Mouse (Mus musculus) neural tube, embryonic 15.5 days (tissue): Measurements from ENCODE around the gene Vps13a. TPM values are rescaled to one million over a fixed set of nuclear protein-coding genes. Genes with fewer than 3 reads are reported as not detected.
"Not testable (repeated sequence)": the region's sequence is repeated elsewhere in the genome, so short reads cannot be mapped to it uniquely, and the experiment has no call there.

Experiments
- ATAC-seq: fragments of 200-750 bp; cut with Nextera tagmentation; 2 replicates; pipeline ENCODE4 v1.8.0; 2017; ENCODE audit warnings: mild to moderate bottlenecking, moderate TSS enrichment, moderate library complexity; ENCODE audit not compliant: low FRiP score
- H3K27ac ChIP-seq: fragments of 300-500 bp; sonication (generic); replicated peaks from 2 replicates; pipeline ENCODE4 v1.5.1; 2015; ENCODE audit warnings: mild to moderate bottlenecking, inconsistent platforms
- H3K27me3 ChIP-seq: fragments of 300-500 bp; sonication (generic); replicated peaks from 2 replicates; pipeline ENCODE4 v1.6.1; 2015; ENCODE audit warnings: inconsistent platforms
- H3K36me3 ChIP-seq: fragments of 300-500 bp; sonication (generic); 2 replicates; pipeline ENCODE4 v1.6.1; 2015; ENCODE audit warnings: inconsistent platforms
- H3K4me1 ChIP-seq: fragments of 300-500 bp; sonication (generic); 2 replicates; pipeline ENCODE4 v1.6.1; 2015; ENCODE audit warnings: inconsistent platforms
- H3K4me2 ChIP-seq: fragments of 300-500 bp; sonication (generic); 2 replicates; pipeline ENCODE4 v1.6.1; 2015; ENCODE audit warnings: inconsistent platforms, mild to moderate bottlenecking, moderate library complexity
- H3K4me3 ChIP-seq: fragments of 300-500 bp; sonication (generic); replicated peaks from 2 replicates; pipeline ENCODE4 v1.5.1; 2015; ENCODE audit warnings: mild to moderate bottlenecking, inconsistent platforms
- H3K9ac ChIP-seq: fragments of 300-500 bp; sonication (generic); replicated peaks from 2 replicates; pipeline ENCODE4 v1.6.1; 2015; ENCODE audit warnings: mild to moderate bottlenecking, inconsistent platforms
- H3K9me3 ChIP-seq: fragments of 300-500 bp; sonication (generic); replicated peaks from 2 replicates; pipeline ENCODE4 v1.6.1; 2016; ENCODE audit warnings: inconsistent platforms
- WGBS: fragments of 180-500 bp; shearing (Covaris S2); methylation state at CpG from one replicate; pipeline ENCODE4 v1.1.7; 2015; ENCODE audit warnings: mixed read lengths; 5-methylcytosine and 5-hydroxymethylcytosine counted together
- polyA plus RNA-seq: library from polyadenylated mRNA; unstranded; fragments of >200 nt; fragmentation: Nextera tagmentation; extraction: Ambion mirVana; gene quantifications from 2 replicates; pipeline ENCODE4 v1.2.1, GENCODE M21; 2015

Gene Vps13a
- polyA plus RNA-seq, 1 experiment from 2014 or later: 8.8 TPM

- Histone ChIP-seq H3K9me3 (no peaks in the 10 kb centered on the region), H3K4me2 (no peak overlapping the region), H3K4me3 (no peak overlapping the region), H3K4me1 (no peaks in the 10 kb centered on the region), H3K9ac (no peak overlapping the region), H3K36me3 (no peaks in the 10 kb centered on the region), H3K27ac (no peak overlapping the region), H3K27me3 (no peaks in the 10 kb centered on the region)
- ATAC-seq: no peak
- 85% methylated on average over 4 of the region's 4 CpGs for WGBS
These were observed 9.2 kb upstream of the Vps13a start for GRCm38 (mm10) chr19:16789930-16790329.

GRCm38 (mm10) chr19:16784879-16785278, 4.1 kb upstream of the Vps13a start:
- H3K36me3 ChIP-seq: no peaks in the 10 kb centered on the region
- H3K4me3 ChIP-seq: no peak overlapping the region
- peaks cover 8% of the 10 kb centered on the region for H3K4me1 ChIP-seq
- no peak overlapping the region for H3K9ac ChIP-seq
- H3K27ac ChIP-seq: no peak overlapping the region
- H3K4me2 ChIP-seq: no peak overlapping the region
- peaks cover 8% of the 10 kb centered on the region; the same call in 1 of the 2 replicates for H3K27me3 ChIP-seq
- H3K9me3 ChIP-seq: no peaks in the 10 kb centered on the region
- WGBS: 21% methylated on average over 3 of the region's 3 CpGs
- no peak for ATAC-seq

- H3K9me3 ChIP-seq: no peaks in the 10 kb centered on the region
- ATAC-seq: no peak
- H3K4me3 ChIP-seq: peak overlapping the region; percentile 73
- peaks cover 13% of the 10 kb centered on the region; the same call in 1 of the 2 replicates for H3K27me3 ChIP-seq
- peaks cover 13% of the 10 kb centered on the region for H3K4me1 ChIP-seq
- peak overlapping the region; percentile 31 for H3K9ac ChIP-seq
- H3K4me2 ChIP-seq: peak overlapping the region; percentile 98
- 12% methylated on average over 10 of the region's 10 CpGs for WGBS
- peak overlapping the region; percentile 25; the same call in 1 of the 2 replicates for H3K27ac ChIP-seq
- H3K36me3 ChIP-seq: no peaks in the 10 kb centered on the region
These were observed 780 bp upstream of the Vps13a start for GRCm38 (mm10) chr19:16781406-16782019.

GRCm38 (mm10) chr19:16780251-16780783, 416 bp downstream of the Vps13a start:
- H3K36me3 ChIP-seq: no peaks in the 10 kb centered on the region
- H3K4me2 ChIP-seq: peak overlapping the region; percentile 98
- no peak overlapping the region; the same call in 1 of the 2 replicates for H3K27ac ChIP-seq
- peaks cover 13% of the 10 kb centered on the region; the same call in 1 of the 2 replicates for H3K27me3 ChIP-seq
- H3K9me3 ChIP-seq: no peaks in the 10 kb centered on the region
- H3K4me3 ChIP-seq: peak overlapping the region; percentile 73
- peak overlapping the region; percentile 56 for H3K9ac ChIP-seq
- peaks cover 13% of the 10 kb centered on the region for H3K4me1 ChIP-seq
- under 1% methylated on average over 52 of the region's 55 CpGs for WGBS
- peak; percentile 63 for ATAC-seq

- no peak for ATAC-seq
- H3K4me2 ChIP-seq: peak overlapping the region; percentile 98
- no peaks in the 10 kb centered on the region for H3K9me3 ChIP-seq
- 19% methylated on average over 8 of the region's 8 CpGs for WGBS
- H3K9ac ChIP-seq: peak overlapping the region; percentile 56
- H3K27me3 ChIP-seq: peaks cover 13% of the 10 kb centered on the region; the same call in 1 of the 2 replicates
- H3K4me3 ChIP-seq: peak overlapping the region; percentile 73
- no peak overlapping the region for H3K27ac ChIP-seq
- H3K4me1 ChIP-seq: peaks cover 13% of the 10 kb centered on the region
- H3K36me3 ChIP-seq: no peaks in the 10 kb centered on the region
These were observed 947 bp downstream of the Vps13a start for GRCm38 (mm10) chr19:16779786-16780185.

GRCm38 (mm10) chr19:16779281-16779680, 1.5 kb downstream of the Vps13a start:
- Histone ChIP-seq H3K9me3 (no peaks in the 10 kb centered on the region), H3K4me3 (no peak overlapping the region), H3K4me2 (peak overlapping the region; percentile 98), H3K36me3 (no peaks in the 10 kb centered on the region), H3K27ac (no peak overlapping the region), H3K9ac (no peak overlapping the region), H3K27me3 (peaks cover 13% of the 10 kb centered on the region; the same call in 1 of the 2 replicates), H3K4me1 (peaks cover 13% of the 10 kb centered on the region)
- 74% methylated on average over 5 of the region's 5 CpGs for WGBS
- no peak for ATAC-seq

- Histone ChIP-seq H3K4me3 (no peak overlapping the region), H3K4me1 (peaks cover 13% of the 10 kb centered on the region), H3K9me3 (no peaks in the 10 kb centered on the region), H3K27ac (no peak overlapping the region), H3K4me2 (no peak overlapping the region), H3K36me3 (no peaks in the 10 kb centered on the region), H3K9ac (no peak overlapping the region), H3K27me3 (peaks cover 13% of the 10 kb centered on the region; the same call in 1 of the 2 replicates)
- no peak for ATAC-seq
- 74% methylated on average over 6 of the region's 6 CpGs for WGBS
These were observed 2.2 kb downstream of the Vps13a start for GRCm38 (mm10) chr19:16778578-16778977.

- Histone ChIP-seq H3K4me2 (no peak overlapping the region), H3K36me3 (no peaks in the 10 kb centered on the region), H3K27me3 (peaks cover 13% of the 10 kb centered on the region; the same call in 1 of the 2 replicates), H3K9me3 (no peaks in the 10 kb centered on the region), H3K4me3 (no peak overlapping the region), H3K27ac (no peak overlapping the region), H3K9ac (no peak overlapping the region), H3K4me1 (peaks cover 13% of the 10 kb centered on the region)
- ATAC-seq: no peak
- WGBS: 74% methylated on average over 3 of the region's 3 CpGs
These were observed 2.8 kb downstream of the Vps13a start for GRCm38 (mm10) chr19:16777901-16778300.

- H3K27me3 ChIP-seq, H3K4me3 ChIP-seq, H3K9me3 ChIP-seq, H3K27ac ChIP-seq, H3K4me2 ChIP-seq, ATAC-seq, H3K9ac ChIP-seq, H3K36me3 ChIP-seq: not testable (repeated sequence)
- peaks cover 13% of the 10 kb centered on the region for H3K4me1 ChIP-seq
These were observed 3.3 kb downstream of the Vps13a start for GRCm38 (mm10) chr19:16777391-16777790.

GRCm38 (mm10) chr19:16773237-16774016, 7.3 kb downstream of the Vps13a start:
- Histone ChIP-seq H3K27me3 (no peaks in the 10 kb centered on the region), H3K9me3 (no peaks in the 10 kb centered on the region), H3K4me1 (no peaks in the 10 kb centered on the region), H3K36me3 (no peaks in the 10 kb centered on the region), H3K27ac (no peak overlapping the region), H3K9ac (no peak overlapping the region), H3K4me3 (no peak overlapping the region), H3K4me2 (no peak overlapping the region)
- 72% methylated on average over 11 of the region's 11 CpGs for WGBS
- ATAC-seq: no peak

- Histone ChIP-seq H3K27me3 (no peaks in the 10 kb centered on the region), H3K36me3 (no peaks in the 10 kb centered on the region), H3K4me3 (no peak overlapping the region), H3K9ac (no peak overlapping the region), H3K9me3 (no peaks in the 10 kb centered on the region), H3K27ac (no peak overlapping the region), H3K4me2 (no peak overlapping the region), H3K4me1 (no peaks in the 10 kb centered on the region)
- 95% methylated on average over 2 of the region's 2 CpGs for WGBS
- ATAC-seq: no peak
These were observed 13.3 kb downstream of the Vps13a start for GRCm38 (mm10) chr19:16767407-16767806.

- ATAC-seq, H3K27me3 ChIP-seq, H3K4me1 ChIP-seq, H3K4me3 ChIP-seq, H3K9ac ChIP-seq, H3K4me2 ChIP-seq, H3K27ac ChIP-seq, H3K36me3 ChIP-seq, H3K9me3 ChIP-seq: not testable (repeated sequence)
- 96% methylated on average over 9 of the region's 9 CpGs for whole genome bisulfite sequencing
These were observed 23.3 kb downstream of the Vps13a start for GRCm38 (mm10) chr19:16757439-16757838.
